Mouse (Mus musculus): ENCODE results near the gene Lcp1.

DNA sequence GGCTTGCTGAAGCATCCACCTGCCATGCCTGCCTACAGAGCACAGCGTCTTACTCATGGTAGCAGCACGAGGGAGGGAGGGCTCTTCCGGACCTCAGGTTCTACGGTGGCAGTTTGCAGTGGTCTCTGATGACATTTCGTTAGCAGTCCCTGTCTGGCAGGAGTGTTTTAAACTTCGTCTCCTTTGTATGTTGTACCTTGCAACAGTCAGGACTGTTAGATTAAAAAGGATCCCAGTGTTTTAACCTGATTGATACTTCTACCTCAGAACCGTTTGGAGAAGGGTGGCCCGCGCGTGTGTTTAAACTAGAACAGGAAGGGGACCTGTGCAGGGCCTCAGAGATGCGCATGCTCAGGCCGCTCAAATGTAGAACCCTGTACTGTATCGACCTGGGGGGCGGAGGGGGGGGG lies 47.5 kb downstream of the Lcp1 start:
- TF ChIP-seq POLR2A (IDR thresholded peaks at IDR 0.05; ENCODE audit: low read depth, low read length) (peak; percentile 78), CHD1 (IDR thresholded peaks at IDR 0.05; ENCODE audit: low read depth, low read length) (no peak), GABPA (IDR thresholded peaks at IDR 0.05; ENCODE audit: insufficient replicate concordance, low read depth, low read length) (no peak), MXI1 (IDR thresholded peaks at IDR 0.05; ENCODE audit: low read depth, low read length) (peak; percentile 94), SMC3 (IDR thresholded peaks at IDR 0.05; ENCODE audit: low read depth, low read length) (no peak)
